Mouse (Mus musculus): Measurements from ENCODE around the gene Wnt10a. TPM values are rescaled to one million over a fixed set of nuclear protein-coding genes. Genes with fewer than 3 reads are reported as not detected.

The Wnt10a gene
- polyA plus RNA-seq, 1 experiment from 2014 or later: not detected

- WGBS: 80% methylated on average over 8 of the region's 8 CpGs
- Histone ChIP-seq H3K27ac (replicated peaks in 1 of 2; ENCODE audit: control insufficient read depth in 1 of 2, insufficient read depth in 1 of 2, low read depth in 2 of 2, low read length in 2 of 2) (no peak overlapping the region), H3K27me3 (ENCODE audit: control insufficient read depth, insufficient read depth, low read length) (no peaks in the 10 kb centered on the region), H3K9ac (ENCODE audit: low read length) (no peak overlapping the region), H3K4me1 (ENCODE audit: control insufficient read depth in 2 of 2, insufficient read depth in 2 of 2, low read length in 2 of 2) (peaks cover 7 to 21% of the 10 kb centered on the region in 2 experiments), H3K4me2 (ENCODE audit: low read length) (no peak overlapping the region), H3K36me3 (ENCODE audit: control insufficient read depth, insufficient read depth, low read length) (no peaks in the 10 kb centered on the region), H3K4me3 (ENCODE audit: control insufficient read depth in 1 of 2, insufficient read depth in 1 of 2, low read depth in 1 of 2, low read length in 2 of 2) (no peak overlapping the region), H3K9me3 (ENCODE audit: control insufficient read depth, low read length) (no peaks in the 10 kb centered on the region)
- ATAC-seq (ENCODE audit: insufficient number of reproducible peaks, insufficient read depth, low FRiP score, low read depth): no peak
Measured at GRCm38 (mm10) chr1:74753266-74753974, 37.9 kb upstream of the Wnt10a start.

- H3K4me2 ChIP-seq (ENCODE audit: low read length): no peak overlapping the region
- no peak overlapping the region for H3K4me3 ChIP-seq (ENCODE audit: control insufficient read depth in 1 of 2, insufficient read depth in 1 of 2, low read depth in 1 of 2, low read length in 2 of 2)
- H3K9me3 ChIP-seq (ENCODE audit: control insufficient read depth, low read length): no peaks in the 10 kb centered on the region
- no peak overlapping the region for H3K27ac ChIP-seq (replicated peaks in 1 of 2; ENCODE audit: control insufficient read depth in 1 of 2, insufficient read depth in 1 of 2, low read depth in 2 of 2, low read length in 2 of 2)
- 0 out of 2 replicates have a peak, but pooled peaks have one; percentile 35 for ATAC-seq (ENCODE audit: insufficient number of reproducible peaks, insufficient read depth, low FRiP score, low read depth)
- H3K36me3 ChIP-seq (ENCODE audit: control insufficient read depth, insufficient read depth, low read length): no peaks in the 10 kb centered on the region
- WGBS: 78% methylated on average over 5 of the region's 5 CpGs
- H3K4me1 ChIP-seq (ENCODE audit: control insufficient read depth in 2 of 2, insufficient read depth in 2 of 2, low read length in 2 of 2): peaks cover 5 to 13% of the 10 kb centered on the region in 2 experiments
- H3K27me3 ChIP-seq (ENCODE audit: control insufficient read depth, insufficient read depth, low read length): no peaks in the 10 kb centered on the region
- no peak overlapping the region for H3K9ac ChIP-seq (ENCODE audit: low read length)
Measured at GRCm38 (mm10) chr1:74754175-74754785, 37.0 kb upstream of the Wnt10a start.

GRCm38 (mm10) chr1:74759773-74760172 is 31.5 kb upstream of the Wnt10a start:
- H3K4me3 ChIP-seq (ENCODE audit: control insufficient read depth in 1 of 2, insufficient read depth in 1 of 2, low read depth in 1 of 2, low read length in 2 of 2): no peak overlapping the region
- H3K27me3 ChIP-seq (ENCODE audit: control insufficient read depth, insufficient read depth, low read length): peaks cover 17% of the 10 kb centered on the region; the same call in 1 of the 2 replicates
- no peak overlapping the region for H3K4me2 ChIP-seq (ENCODE audit: low read length)
- ATAC-seq (ENCODE audit: insufficient number of reproducible peaks, insufficient read depth, low FRiP score, low read depth): no peak
- 17% methylated on average over 4 of the region's 4 CpGs for WGBS
- H3K9ac ChIP-seq (ENCODE audit: low read length): no peak overlapping the region
- H3K27ac ChIP-seq (replicated peaks in 1 of 2; ENCODE audit: control insufficient read depth in 1 of 2, insufficient read depth in 1 of 2, low read depth in 2 of 2, low read length in 2 of 2): no peak overlapping the region
- H3K9me3 ChIP-seq (ENCODE audit: control insufficient read depth, low read length): no peaks in the 10 kb centered on the region
- H3K36me3 ChIP-seq (ENCODE audit: control insufficient read depth, insufficient read depth, low read length): no peaks in the 10 kb centered on the region
- H3K4me1 ChIP-seq (ENCODE audit: control insufficient read depth in 2 of 2, insufficient read depth in 2 of 2, low read length in 2 of 2): no peaks in the 10 kb centered on the region

DNA sequence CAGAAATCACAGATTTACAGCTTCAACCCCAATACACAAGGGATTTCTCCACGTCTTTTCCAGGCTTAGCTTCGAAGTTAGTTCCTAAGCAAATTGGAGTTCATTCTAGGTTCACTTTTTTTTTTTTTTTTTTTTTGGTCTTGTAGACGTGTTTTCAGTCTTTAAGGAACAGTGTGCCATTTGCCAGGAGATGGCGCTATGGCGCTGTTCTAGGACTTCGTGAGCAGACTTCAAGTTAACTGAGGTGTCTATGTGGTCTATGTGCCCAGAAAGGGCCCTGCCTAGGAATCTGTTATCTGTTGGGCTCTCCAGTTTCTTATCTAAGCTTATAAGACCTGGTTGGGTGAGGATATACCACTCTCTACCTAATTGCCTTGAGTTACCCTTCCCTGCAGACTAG is 28.2 kb upstream of the Wnt10a start:
- H3K9me3 ChIP-seq (ENCODE audit: control insufficient read depth, low read length): no peaks in the 10 kb centered on the region
- H3K4me3 ChIP-seq (ENCODE audit: control insufficient read depth in 1 of 2, insufficient read depth in 1 of 2, low read depth in 1 of 2, low read length in 2 of 2): no peak overlapping the region
- no peak overlapping the region for H3K27ac ChIP-seq (replicated peaks in 1 of 2; ENCODE audit: control insufficient read depth in 1 of 2, insufficient read depth in 1 of 2, low read depth in 2 of 2, low read length in 2 of 2)
- no peak for ATAC-seq (ENCODE audit: insufficient number of reproducible peaks, insufficient read depth, low FRiP score, low read depth)
- peaks cover 30% of the 10 kb centered on the region; the same call in 1 of the 2 replicates for H3K27me3 ChIP-seq (ENCODE audit: control insufficient read depth, insufficient read depth, low read length)
- H3K9ac ChIP-seq (ENCODE audit: low read length): no peak overlapping the region
- H3K4me1 ChIP-seq (ENCODE audit: control insufficient read depth in 2 of 2, insufficient read depth in 2 of 2, low read length in 2 of 2): no peaks in the 10 kb centered on the region
- WGBS: 4% methylated on average over 6 of the region's 6 CpGs
- no peaks in the 10 kb centered on the region for H3K36me3 ChIP-seq (ENCODE audit: control insufficient read depth, insufficient read depth, low read length)
- no peak overlapping the region for H3K4me2 ChIP-seq (ENCODE audit: low read length)

DNA sequence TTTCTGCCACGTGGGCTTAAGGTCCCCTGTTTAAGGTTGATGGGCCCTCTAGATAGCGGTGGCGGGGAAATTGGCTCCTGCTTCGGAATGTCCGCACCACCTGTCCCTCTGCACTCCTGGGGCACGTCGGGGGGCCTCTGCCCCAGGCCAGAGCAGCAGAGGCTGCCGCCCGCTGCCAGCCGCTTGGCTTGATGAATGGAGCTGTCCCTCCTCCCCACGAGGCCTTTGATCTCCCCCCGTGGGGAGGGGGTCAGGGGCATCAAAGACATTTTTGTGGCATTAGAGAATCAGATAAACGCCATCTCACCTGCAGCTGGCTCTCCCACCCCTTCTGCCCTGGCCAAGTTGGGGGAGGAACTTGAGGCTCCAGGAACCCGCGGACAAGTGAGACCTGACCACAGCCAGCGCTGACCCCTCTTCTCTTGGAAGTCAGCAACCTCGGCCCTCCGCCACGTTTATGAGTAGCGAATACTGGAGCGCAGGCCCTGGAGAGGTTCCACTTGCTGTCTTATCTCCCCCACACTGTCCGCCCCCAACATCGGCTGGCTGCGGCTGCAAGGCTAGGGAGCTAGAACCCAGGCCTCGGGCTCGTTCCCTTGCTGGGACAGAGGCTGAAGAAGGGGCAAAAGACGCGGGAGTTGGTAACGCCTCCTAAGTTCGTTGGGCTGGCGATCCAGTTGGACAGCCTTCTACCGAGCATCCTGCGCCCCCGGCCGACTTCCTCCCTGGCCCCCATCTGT is 20.4 kb upstream of the Wnt10a start:
- Histone ChIP-seq H3K4me2 (ENCODE audit: low read length) (peak overlapping the region; percentile 86), H3K27ac (replicated peaks in 1 of 2; ENCODE audit: control insufficient read depth in 1 of 2, insufficient read depth in 1 of 2, low read depth in 2 of 2, low read length in 2 of 2) (no peak overlapping the region), H3K4me1 (ENCODE audit: control insufficient read depth in 2 of 2, insufficient read depth in 2 of 2, low read length in 2 of 2) (peaks cover 12 to 19% of the 10 kb centered on the region in 2 experiments; a peak in 3 of 4 replicates), H3K36me3 (ENCODE audit: control insufficient read depth, insufficient read depth, low read length) (no peaks in the 10 kb centered on the region), H3K9ac (ENCODE audit: low read length) (peak overlapping the region; percentile 22; the same call in 1 of the 2 replicates), H3K27me3 (ENCODE audit: control insufficient read depth, insufficient read depth, low read length) (peaks cover 87% of the 10 kb centered on the region), H3K4me3 (ENCODE audit: control insufficient read depth in 1 of 2, insufficient read depth in 1 of 2, low read depth in 1 of 2, low read length in 2 of 2) (peak overlapping the region; percentile 30 to 48), H3K9me3 (ENCODE audit: control insufficient read depth, low read length) (no peaks in the 10 kb centered on the region)
- WGBS: 1% methylated on average over 35 of the region's 35 CpGs
- no peak for ATAC-seq (ENCODE audit: insufficient number of reproducible peaks, insufficient read depth, low FRiP score, low read depth)

DNA sequence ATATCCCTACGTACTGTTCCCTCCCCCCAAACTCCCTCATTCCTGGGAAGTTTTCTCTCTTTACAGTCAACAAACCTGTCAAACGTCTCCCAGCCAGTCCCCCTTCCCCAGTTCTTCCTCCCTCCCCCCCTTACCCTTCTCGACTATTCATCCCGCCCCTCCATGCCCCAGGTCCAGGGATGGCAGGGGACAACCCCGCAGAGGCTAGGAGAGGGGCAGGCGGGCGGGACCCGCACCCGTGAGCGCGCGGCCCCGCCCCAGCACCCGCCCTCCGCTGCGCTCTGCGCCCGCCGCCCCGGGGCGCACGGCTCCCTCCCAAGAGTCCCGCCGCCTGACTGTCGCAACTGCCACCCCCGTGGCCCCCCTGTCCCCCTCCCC is 19.9 kb upstream of the Wnt10a start:
- H3K27me3 ChIP-seq (ENCODE audit: control insufficient read depth, insufficient read depth, low read length): peaks cover 83% of the 10 kb centered on the region
- peak overlapping the region; percentile 30 to 48 for H3K4me3 ChIP-seq (ENCODE audit: control insufficient read depth in 1 of 2, insufficient read depth in 1 of 2, low read depth in 1 of 2, low read length in 2 of 2)
- H3K9me3 ChIP-seq (ENCODE audit: control insufficient read depth, low read length): no peaks in the 10 kb centered on the region
- WGBS: under 1% methylated on average over 19 of the region's 26 CpGs
- H3K9ac ChIP-seq (ENCODE audit: low read length): peak overlapping the region; percentile 22; the same call in 1 of the 2 replicates
- no peaks in the 10 kb centered on the region for H3K36me3 ChIP-seq (ENCODE audit: control insufficient read depth, insufficient read depth, low read length)
- ATAC-seq (ENCODE audit: insufficient number of reproducible peaks, insufficient read depth, low FRiP score, low read depth): no peak
- peaks cover 12 to 19% of the 10 kb centered on the region in 2 experiments; a peak in 3 of 4 replicates for H3K4me1 ChIP-seq (ENCODE audit: control insufficient read depth in 2 of 2, insufficient read depth in 2 of 2, low read length in 2 of 2)
- H3K4me2 ChIP-seq (ENCODE audit: low read length): peak overlapping the region; percentile 86
- H3K27ac ChIP-seq (replicated peaks in 1 of 2; ENCODE audit: control insufficient read depth in 1 of 2, insufficient read depth in 1 of 2, low read depth in 2 of 2, low read length in 2 of 2): no peak overlapping the region

DNA sequence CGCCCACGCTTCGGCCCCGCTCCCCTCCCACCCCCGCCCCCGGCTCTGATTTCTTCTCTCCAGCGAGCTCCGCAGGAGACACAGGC is 19.6 kb upstream of the Wnt10a start, which contains the start of gene Wnt6:
Wnt6 (plus strand) TSS at position 48 of the 86 bp plus-strand sequence.
- H3K4me1 ChIP-seq (ENCODE audit: control insufficient read depth in 2 of 2, insufficient read depth in 2 of 2, low read length in 2 of 2): peaks cover 12 to 19% of the 10 kb centered on the region in 2 experiments; a peak in 3 of 4 replicates
- peak within 1 kb of the TSS; percentile 86 for H3K4me2 ChIP-seq (ENCODE audit: low read length)
- no peaks in the 10 kb centered on the region for H3K36me3 ChIP-seq (ENCODE audit: control insufficient read depth, insufficient read depth, low read length)
- H3K4me3 ChIP-seq (ENCODE audit: control insufficient read depth in 1 of 2, insufficient read depth in 1 of 2, low read depth in 1 of 2, low read length in 2 of 2): peak within 1 kb of the TSS; percentile 38 to 48
- H3K9me3 ChIP-seq (ENCODE audit: control insufficient read depth, low read length): no peaks in the 10 kb centered on the region
- WGBS: 0% methylated on average over 2 of the region's 8 CpGs
- peak within 1 kb of the TSS; percentile 22; the same call in 1 of the 2 replicates for H3K9ac ChIP-seq (ENCODE audit: low read length)
- H3K27me3 ChIP-seq (ENCODE audit: control insufficient read depth, insufficient read depth, low read length): peaks cover 80% of the 10 kb centered on the region
- no peak within 1 kb of the TSS for H3K27ac ChIP-seq (replicated peaks in 1 of 2; ENCODE audit: control insufficient read depth in 1 of 2, insufficient read depth in 1 of 2, low read depth in 2 of 2, low read length in 2 of 2)
- ATAC-seq (ENCODE audit: insufficient number of reproducible peaks, insufficient read depth, low FRiP score, low read depth): no peak

Measured in heart, embryonic 14.5 days (tissue).